Mouse (Mus musculus) intestine, embryonic 15.5 days (tissue): ENCODE results near the gene Pla2g4e. TPM values are rescaled to one million over a fixed set of nuclear protein-coding genes. Genes with fewer than 3 reads are reported as not detected.

Source experiments
- ATAC-seq: fragments of 200-750 bp; cut with Nextera tagmentation; 2 replicates; pipeline ENCODE4 v1.8.0; 2017; ENCODE audit warnings: moderate TSS enrichment, moderate library complexity
- H3K27ac ChIP-seq: fragments of 300-500 bp; sonication (generic); 2 replicates; pipeline ENCODE4 v1.5.1; 2015; ENCODE audit warnings: mild to moderate bottlenecking, inconsistent platforms
- H3K27me3 ChIP-seq: fragments of 300-500 bp; sonication (generic); replicated peaks from 2 replicates; pipeline ENCODE4 v1.6.1; 2015; ENCODE audit warnings: inconsistent platforms
- H3K36me3 ChIP-seq: fragments of 300-500 bp; sonication (generic); 2 replicates; pipeline ENCODE4 v1.6.1; 2015; ENCODE audit warnings: inconsistent platforms
- H3K4me1 ChIP-seq: fragments of 300-500 bp; sonication (generic); replicated peaks from 2 replicates; pipeline ENCODE4 v1.6.1; 2015; ENCODE audit warnings: inconsistent platforms
- H3K4me2 ChIP-seq: fragments of 300-500 bp; sonication (generic); replicated peaks from 2 replicates; pipeline ENCODE4 v1.6.1; 2015; ENCODE audit warnings: mild to moderate bottlenecking, inconsistent platforms
- H3K4me3 ChIP-seq: fragments of 300-500 bp; sonication (generic); replicated peaks from 2 replicates; pipeline ENCODE4 v1.5.1; 2015; ENCODE audit warnings: inconsistent platforms
- H3K9ac ChIP-seq: fragments of 300-500 bp; sonication (generic); 2 replicates; pipeline ENCODE4 v1.6.1; 2015; ENCODE audit warnings: inconsistent platforms
- H3K9me3 ChIP-seq: fragments of 300-500 bp; sonication (generic); 2 replicates; pipeline ENCODE4 v1.6.1; 2016; ENCODE audit warnings: inconsistent platforms
- WGBS: fragments of 180-500 bp; shearing (Covaris S2); methylation state at CpG from one replicate; pipeline ENCODE4 v1.1.7; 2015; 5-methylcytosine and 5-hydroxymethylcytosine counted together
- polyA plus RNA-seq: library from polyadenylated mRNA; unstranded; fragments of >200 nt; fragmentation: Nextera tagmentation; extraction: Ambion mirVana; gene quantifications from 2 replicates; pipeline ENCODE4 v1.2.1, GENCODE M21; 2015

Pla2g4e gene
- polyA plus RNA-seq, 1 experiment from 2014 or later = 0.09 TPM

DNA sequence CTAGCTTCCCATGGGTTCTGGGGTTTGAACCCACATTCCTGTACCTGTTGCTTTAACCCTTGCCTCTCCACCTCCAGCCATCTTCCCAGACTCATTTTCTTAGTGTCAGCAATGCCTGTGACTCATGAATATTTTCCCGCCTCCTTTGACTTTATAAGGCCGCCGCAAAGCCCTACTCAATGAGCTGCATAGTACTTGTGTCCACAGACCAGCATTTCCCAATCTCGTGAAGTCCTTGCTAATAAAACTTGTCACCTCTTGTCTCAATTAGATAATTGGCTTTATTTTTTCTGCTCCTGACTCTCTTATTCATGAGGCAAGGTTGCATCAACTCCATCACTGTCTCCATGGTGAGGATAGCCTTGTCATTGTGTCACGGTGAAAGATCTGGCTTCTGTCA is 30.5 kb downstream of the Pla2g4e start:
- Histone ChIP-seq H3K9me3 (no peaks in the 10 kb centered on the region), H3K36me3 (no peaks in the 10 kb centered on the region), H3K27ac (no peak overlapping the region), H3K4me1 (no peaks in the 10 kb centered on the region), H3K9ac (no peak overlapping the region), H3K4me2 (no peak overlapping the region), H3K4me3 (no peak overlapping the region), H3K27me3 (no peaks in the 10 kb centered on the region)
- no peak for ATAC-seq
- 86% methylated on average over 5 of the region's 5 CpGs for WGBS

DNA sequence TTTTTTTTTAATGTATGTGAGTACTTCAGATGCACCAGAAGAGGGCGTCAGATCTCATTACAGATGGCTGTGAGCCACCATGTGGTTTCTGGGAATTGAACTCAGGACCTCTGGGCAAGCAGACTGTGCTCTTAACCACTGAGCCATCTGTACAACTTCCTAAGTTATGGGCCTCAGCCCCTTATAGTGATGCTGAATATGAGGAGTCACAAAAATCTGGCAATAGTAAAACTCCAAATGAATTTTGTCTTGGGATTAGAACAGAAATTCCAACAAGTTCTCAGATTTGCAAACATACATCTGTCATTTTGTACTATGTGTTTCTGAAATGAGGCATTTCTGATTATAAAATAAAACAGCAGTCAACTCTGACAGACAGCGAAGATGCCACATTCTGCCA is 33.7 kb downstream of the Pla2g4e start:
- Histone ChIP-seq H3K4me3 (no peak overlapping the region), H3K9ac (no peak overlapping the region), H3K27ac (no peak overlapping the region), H3K9me3 (no peaks in the 10 kb centered on the region), H3K27me3 (no peaks in the 10 kb centered on the region), H3K36me3 (no peaks in the 10 kb centered on the region), H3K4me1 (no peaks in the 10 kb centered on the region), H3K4me2 (no peak overlapping the region)
- ATAC-seq = no peak
- WGBS = 63% methylated on average over 2 of the region's 2 CpGs

- Histone ChIP-seq H3K27me3 (no peaks in the 10 kb centered on the region), H3K9me3 (no peaks in the 10 kb centered on the region), H3K9ac (no peak overlapping the region), H3K36me3 (no peaks in the 10 kb centered on the region), H3K4me2 (no peak overlapping the region), H3K4me3 (no peak overlapping the region), H3K27ac (no peak overlapping the region), H3K4me1 (no peaks in the 10 kb centered on the region)
- WGBS = 35% methylated on average over 7 of the region's 7 CpGs
- ATAC-seq = no peak
These were observed 37.2 kb downstream of the Pla2g4e start for GRCm38 (mm10) chr2:120207926-120208325.

GRCm38 (mm10) chr2:120207028-120207427 is 38.1 kb downstream of the Pla2g4e start:
- no peak for ATAC-seq

DNA sequence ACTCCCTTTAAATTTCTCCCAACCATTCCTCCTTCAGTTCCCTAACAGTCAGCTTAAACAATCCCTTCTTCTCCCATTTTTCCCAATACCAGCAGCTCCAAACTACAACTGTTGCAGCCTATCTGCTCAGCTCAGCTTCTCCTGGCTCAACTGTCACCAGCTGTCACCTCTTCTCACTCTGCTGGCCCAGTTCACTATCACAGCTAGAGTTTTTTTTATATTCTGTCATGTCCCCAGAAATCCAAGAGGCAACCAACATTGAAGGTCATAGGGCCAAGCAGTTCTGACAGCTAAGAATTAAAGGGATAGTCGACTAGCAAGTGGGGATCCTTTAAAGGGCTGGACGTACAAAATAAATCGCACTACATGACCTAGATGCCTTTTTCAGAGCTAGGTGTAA is 41.4 kb downstream of the Pla2g4e start:
- no peak overlapping the region for H3K27ac ChIP-seq
- no peaks in the 10 kb centered on the region for H3K27me3 ChIP-seq
- H3K4me3 ChIP-seq = no peak overlapping the region
- no peak for ATAC-seq
- no peaks in the 10 kb centered on the region for H3K9me3 ChIP-seq
- no peaks in the 10 kb centered on the region for H3K36me3 ChIP-seq
- H3K4me2 ChIP-seq = no peak overlapping the region
- no peaks in the 10 kb centered on the region for H3K4me1 ChIP-seq
- WGBS = 67% methylated on average over 3 of the region's 3 CpGs
- H3K9ac ChIP-seq = no peak overlapping the region

More at GRCm38 (mm10) chr2:120207028-120207427, 38.1 kb downstream of the Pla2g4e start:
- no peak overlapping the region for H3K27ac ChIP-seq
- no peak overlapping the region for H3K9ac ChIP-seq
- H3K4me3 ChIP-seq = no peak overlapping the region
- no peaks in the 10 kb centered on the region for H3K4me1 ChIP-seq
- no peak overlapping the region for H3K4me2 ChIP-seq
- no peaks in the 10 kb centered on the region for H3K27me3 ChIP-seq
- no peaks in the 10 kb centered on the region for H3K9me3 ChIP-seq
- WGBS = 71% methylated on average over 6 of the region's 6 CpGs
- no peaks in the 10 kb centered on the region for H3K36me3 ChIP-seq

DNA sequence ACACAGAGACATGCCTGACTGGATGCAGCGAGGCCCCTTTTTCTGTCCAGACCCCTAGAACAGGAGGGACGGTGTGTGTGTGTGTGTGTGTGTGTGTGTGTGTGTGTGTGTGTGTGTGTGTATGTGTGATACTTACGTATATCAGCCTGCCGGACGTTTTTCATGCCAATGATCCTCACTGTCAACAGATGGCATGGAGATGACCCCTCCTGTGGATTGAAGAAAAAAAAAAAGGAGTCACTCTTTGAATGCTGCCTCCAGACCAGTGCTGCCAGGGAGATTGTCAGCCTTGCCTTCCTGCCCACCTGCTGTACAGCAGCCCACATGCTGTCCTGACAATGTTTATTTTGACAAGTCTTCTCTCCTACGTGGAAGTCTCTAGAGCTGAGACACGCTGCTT is 45.1 kb downstream of the Pla2g4e start:
- no peaks in the 10 kb centered on the region for H3K4me1 ChIP-seq
- H3K4me2 ChIP-seq = no peak overlapping the region
- WGBS = 65% methylated on average over 7 of the region's 7 CpGs
- H3K4me3 ChIP-seq = no peak overlapping the region
- H3K9ac ChIP-seq = no peak overlapping the region
- H3K27ac ChIP-seq = no peak overlapping the region
- H3K27me3 ChIP-seq = no peaks in the 10 kb centered on the region
- H3K36me3 ChIP-seq = no peaks in the 10 kb centered on the region
- H3K9me3 ChIP-seq = no peaks in the 10 kb centered on the region
- ATAC-seq = no peak

GRCm38 (mm10) chr2:120188174-120188573 is 57.0 kb downstream of the Pla2g4e start:
- 70% methylated on average over 4 of the region's 4 CpGs for WGBS
- H3K9ac ChIP-seq = no peak overlapping the region
- no peaks in the 10 kb centered on the region for H3K9me3 ChIP-seq
- no peak overlapping the region for H3K27ac ChIP-seq
- H3K27me3 ChIP-seq = no peaks in the 10 kb centered on the region
- no peak overlapping the region for H3K4me3 ChIP-seq
- no peak for ATAC-seq
- H3K36me3 ChIP-seq = no peaks in the 10 kb centered on the region
- H3K4me2 ChIP-seq = no peak overlapping the region
- no peaks in the 10 kb centered on the region for H3K4me1 ChIP-seq

- no peak for ATAC-seq
- Histone ChIP-seq H3K27ac (no peak overlapping the region), H3K4me3 (no peak overlapping the region), H3K9ac (no peak overlapping the region), H3K4me1 (no peaks in the 10 kb centered on the region), H3K4me2 (no peak overlapping the region), H3K9me3 (no peaks in the 10 kb centered on the region), H3K27me3 (no peaks in the 10 kb centered on the region), H3K36me3 (no peaks in the 10 kb centered on the region)
- 98% methylated on average over 1 of the region's 1 CpGs for WGBS
These were observed 57.6 kb downstream of the Pla2g4e start for GRCm38 (mm10) chr2:120187583-120187982.

DNA sequence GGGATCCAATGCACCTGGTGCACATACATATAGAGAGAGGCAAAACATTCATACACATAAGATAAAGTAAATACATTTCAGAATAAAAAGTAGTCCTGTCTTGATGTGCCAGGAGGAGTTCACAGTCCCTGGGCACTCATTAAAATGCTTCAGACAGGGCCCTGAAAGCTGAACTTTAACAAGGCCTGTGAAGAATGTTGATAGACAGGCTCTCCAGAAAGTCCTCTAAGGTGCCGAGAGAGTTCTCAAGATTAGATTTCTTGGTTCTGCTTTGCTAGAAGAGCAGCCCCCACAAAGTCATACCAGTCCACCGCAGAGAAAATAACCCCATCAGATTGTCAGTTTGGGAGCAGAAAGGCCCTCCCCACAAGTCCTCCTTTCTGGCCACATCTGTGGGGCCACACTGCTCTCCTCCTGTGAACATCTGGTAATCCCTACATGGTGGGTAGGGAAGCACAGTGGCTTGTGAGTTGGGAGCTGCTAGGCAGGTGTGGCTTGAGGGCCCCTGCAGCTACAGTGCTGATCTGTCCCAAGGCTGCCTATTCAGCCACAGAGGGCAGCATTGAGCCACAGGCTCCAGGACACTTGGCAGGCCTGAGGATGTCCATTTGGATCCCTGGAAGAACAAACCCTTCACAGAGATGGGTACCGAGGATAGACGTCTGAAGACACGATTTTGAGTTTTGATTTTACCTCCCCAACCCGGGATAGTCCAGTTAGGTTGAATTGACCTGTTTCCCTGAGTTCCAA is 59.4 kb downstream of the Pla2g4e start:
- H3K4me3 ChIP-seq = no peak overlapping the region
- no peak overlapping the region for H3K4me2 ChIP-seq
- no peaks in the 10 kb centered on the region for H3K36me3 ChIP-seq
- no peak overlapping the region for H3K27ac ChIP-seq
- no peaks in the 10 kb centered on the region for H3K27me3 ChIP-seq
- no peak overlapping the region for H3K9ac ChIP-seq
- ATAC-seq = no peak
- no peaks in the 10 kb centered on the region for H3K4me1 ChIP-seq
- 78% methylated on average over 6 of the region's 6 CpGs for WGBS
- H3K9me3 ChIP-seq = no peaks in the 10 kb centered on the region

DNA sequence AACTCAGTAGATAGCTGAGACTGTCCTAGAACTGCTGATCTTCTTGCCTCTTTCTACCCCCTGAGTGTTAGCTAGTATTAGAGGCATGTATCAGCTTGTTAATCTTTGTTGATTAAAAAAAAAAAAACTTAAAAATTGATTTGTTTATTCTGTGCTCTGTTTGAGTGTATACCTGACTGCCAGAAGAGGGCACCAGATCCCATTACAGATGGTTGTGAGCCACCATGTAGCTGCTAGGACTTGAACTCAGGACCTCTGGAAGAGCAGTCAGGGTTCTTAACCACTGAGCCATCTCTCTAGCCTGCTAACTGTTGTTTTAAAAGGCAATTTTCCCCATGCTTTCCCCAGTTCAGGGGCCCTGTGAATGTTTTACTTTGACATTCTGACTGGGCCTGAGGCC is 66.2 kb downstream of the Pla2g4e start:
- Histone ChIP-seq H3K36me3 (no peaks in the 10 kb centered on the region), H3K4me1 (no peaks in the 10 kb centered on the region), H3K27me3 (no peaks in the 10 kb centered on the region), H3K9me3 (no peaks in the 10 kb centered on the region), H3K27ac (no peak overlapping the region), H3K9ac (no peak overlapping the region), H3K4me2 (no peak overlapping the region), H3K4me3 (no peak overlapping the region)
- no peak for ATAC-seq

DNA sequence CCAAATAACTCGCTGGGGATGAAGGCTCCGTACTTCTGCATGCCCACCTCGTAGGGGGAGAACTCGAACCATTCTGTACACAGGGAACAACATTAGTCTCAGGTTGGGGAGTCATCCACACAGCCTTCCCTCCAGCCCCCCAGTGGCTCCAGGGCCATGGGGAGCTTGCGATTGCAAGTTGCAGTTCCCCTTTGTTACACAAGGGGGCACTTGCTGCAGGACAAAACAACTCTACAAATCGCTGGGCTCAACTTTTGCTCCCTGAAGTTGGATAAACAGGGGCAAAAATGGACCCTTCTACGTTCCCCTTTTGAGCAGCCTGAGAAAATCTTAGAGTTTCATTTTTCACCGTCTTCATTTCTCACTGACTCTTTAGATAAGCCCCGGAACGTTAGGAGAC is 71.4 kb downstream of the Pla2g4e start:
- Histone ChIP-seq H3K27me3 (no peaks in the 10 kb centered on the region), H3K4me3 (no peak overlapping the region)

GRCm38 (mm10) chr2:120171362-120171761 is 73.8 kb downstream of the Pla2g4e start:
- Histone ChIP-seq H3K36me3 (no peaks in the 10 kb centered on the region), H3K4me2 (no peak overlapping the region), H3K4me3 (no peak overlapping the region), H3K9ac (no peak overlapping the region), H3K4me1 (no peaks in the 10 kb centered on the region), H3K9me3 (no peaks in the 10 kb centered on the region), H3K27ac (no peak overlapping the region), H3K27me3 (no peaks in the 10 kb centered on the region)
- no peak for ATAC-seq
- 90% methylated on average over 7 of the region's 7 CpGs for WGBS

More for the DNA sequence above, 71.4 kb downstream of the Pla2g4e start:
- no peak for ATAC-seq
- Histone ChIP-seq H3K4me1 (no peaks in the 10 kb centered on the region), H3K27ac (no peak overlapping the region), H3K4me2 (0 out of 2 replicates have a peak overlapping the region, but pooled peaks have one; percentile 3), H3K9me3 (no peaks in the 10 kb centered on the region), H3K9ac (no peak overlapping the region), H3K36me3 (no peaks in the 10 kb centered on the region)
- WGBS = 27% methylated on average over 10 of the region's 10 CpGs

- Histone ChIP-seq H3K27ac (no peak overlapping the region), H3K36me3 (no peaks in the 10 kb centered on the region), H3K4me2 (no peak overlapping the region), H3K27me3 (no peaks in the 10 kb centered on the region), H3K9me3 (no peaks in the 10 kb centered on the region), H3K4me1 (no peaks in the 10 kb centered on the region), H3K4me3 (no peak overlapping the region), H3K9ac (no peak overlapping the region)
- 0 out of 2 replicates have a peak, but pooled peaks have one; percentile 36 for ATAC-seq
- 31% methylated on average over 1 of the region's 1 CpGs for WGBS
These were observed 74.4 kb downstream of the Pla2g4e start for GRCm38 (mm10) chr2:120170726-120171125.
